Mouse (Mus musculus) gastrocnemius, adult 2 months (tissue): Measurements from ENCODE around the gene Bdh1. TPM values are rescaled to one million over a fixed set of nuclear protein-coding genes. Genes with fewer than 3 reads are reported as not detected.
"Not testable (repeated sequence)": the region's sequence is repeated elsewhere in the genome, so short reads cannot be mapped to it uniquely, and the experiment has no call there.

ENCODE experiments used
- DNase-seq: peaks from one replicate; pipeline ENCODE4 v3.0.0; 2022
- H3K27ac ChIP-seq: fragments of 200-600 bp; 2 replicates; pipeline ENCODE4 v1.8.1; 2022; ENCODE audit warnings: mild to moderate bottlenecking
- H3K4me3 ChIP-seq: fragments of 200-600 bp; 2 replicates; pipeline ENCODE4 v1.8.1; 2022; ENCODE audit warnings: mild to moderate bottlenecking, moderate library complexity
- CTCF ChIP-seq: fragments of 200-600 bp; IDR thresholded peaks from 2 replicates; pipeline ENCODE4 v1.8.1; 2022; ENCODE audit warnings: antibody characterized with exemption, mild to moderate bottlenecking, moderate library complexity
- intact Hi-C: fragments of 180-260 bp; cut with DNase I; formaldehyde crosslinking; loops from one replicate; pipeline ENCODE4 v1.15.1; 2025
- total RNA-seq, 2 experiments: library from RNA; stranded (reverse); gene quantifications; 2 replicates each; pipeline ENCODE4 v1.2.3; 2021

Gene Bdh1
- total RNA-seq, 2 experiments from 2014 or later = 71.4 to 144 TPM

DNA sequence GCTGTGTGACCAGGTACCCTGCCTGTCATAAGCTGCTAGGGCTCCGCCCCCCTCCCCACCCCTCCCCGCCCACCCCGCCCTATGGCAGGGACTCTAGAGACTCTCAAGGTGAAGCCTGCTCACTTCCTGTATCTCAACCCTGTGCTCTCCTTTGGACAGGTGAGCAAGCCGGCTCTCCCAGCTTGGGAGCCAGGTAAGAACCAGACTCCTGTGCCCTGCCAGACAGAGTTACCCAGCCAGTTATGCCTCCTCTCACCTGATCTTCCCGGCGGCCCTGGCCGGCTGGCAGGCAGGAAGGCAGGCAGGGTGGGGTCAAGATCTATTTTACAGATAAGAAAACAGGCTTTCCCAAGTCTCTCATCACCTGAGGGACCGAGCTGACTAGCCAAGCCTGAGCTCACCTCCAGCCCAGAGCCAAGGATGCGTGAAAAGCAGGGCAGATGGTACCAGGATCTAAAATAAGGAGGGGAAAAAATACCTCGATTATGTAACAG is 37.9 kb downstream of the Bdh1 start:
- H3K27ac ChIP-seq = no peak overlapping the region
- TF ChIP-seq CTCF = no peak
- no peak overlapping the region for H3K4me3 ChIP-seq
- intact Hi-C loops = loop anchor here (2.0 kb wide), 1 partner anchor 459 kb away; no protein-coding TSS in a partner anchor
- no peak for DNase-seq

DNA sequence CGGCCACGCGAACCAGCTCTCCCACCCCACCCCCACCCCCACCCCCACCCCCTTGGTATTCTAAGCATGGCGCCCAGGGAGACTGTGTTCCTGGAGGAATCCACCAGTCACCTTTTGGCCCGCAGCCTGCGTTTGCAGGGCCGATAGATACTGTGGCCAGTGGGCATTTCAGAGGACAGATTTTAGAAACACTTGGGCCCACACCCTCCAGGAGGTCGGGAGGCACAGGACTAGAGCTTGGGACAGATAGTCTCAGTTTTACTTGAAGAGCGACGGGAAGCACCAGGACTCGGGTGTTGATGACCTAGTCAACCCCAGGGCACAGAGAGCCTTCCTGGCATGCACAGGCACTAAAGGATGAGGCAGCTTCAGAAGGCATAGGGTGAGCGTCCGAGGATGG is 38.4 kb downstream of the Bdh1 start:
- TF ChIP-seq CTCF = no peak
- Histone ChIP-seq H3K4me3 (no peak overlapping the region), H3K27ac (no peak overlapping the region)
- intact Hi-C loops = no loop called here
- no peak for DNase-seq

DNA sequence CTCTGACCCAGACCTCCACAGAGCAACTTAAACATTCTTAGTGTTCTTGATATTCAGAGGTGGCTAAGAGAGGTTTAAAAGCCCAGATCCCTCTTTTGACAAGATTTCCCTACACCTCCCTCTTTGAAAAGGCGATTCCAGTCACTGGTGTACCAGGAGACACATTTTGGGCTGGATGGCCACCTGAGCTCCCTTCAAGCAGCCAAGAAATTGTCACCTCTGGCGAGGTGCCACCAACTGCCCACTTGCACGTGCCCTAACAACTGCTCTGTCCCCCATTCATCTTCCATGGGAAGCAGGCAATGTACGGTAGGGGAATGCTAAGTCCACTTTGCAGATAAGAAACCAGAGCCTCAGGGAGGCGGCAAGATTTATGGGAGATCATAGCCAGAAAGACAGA is 39.0 kb downstream of the Bdh1 start:
- DNase-seq = no peak
- no peak overlapping the region for H3K27ac ChIP-seq
- TF ChIP-seq CTCF = no peak
- intact Hi-C loops = no loop called here
- no peak overlapping the region for H3K4me3 ChIP-seq

- no peak for DNase-seq
- intact Hi-C loops = no loop called here
- Histone ChIP-seq H3K27ac (no peak overlapping the region), H3K4me3 (no peak overlapping the region)
- TF ChIP-seq CTCF = no peak
These were observed 40.1 kb downstream of the Bdh1 start for GRCm38 (mm10) chr16:31462113-31462687.

- Histone ChIP-seq H3K4me3 (no peak overlapping the region), H3K27ac (no peak overlapping the region)
- no peak for DNase-seq
- TF ChIP-seq CTCF = no peak
- intact Hi-C loops = loop anchor here (5.0 kb wide), 1 partner anchor 257 kb away; no protein-coding TSS in a partner anchor
These were observed 42.9 kb downstream of the Bdh1 start for GRCm38 (mm10) chr16:31464953-31465352.

- peak; percentile 72 for DNase-seq
- TF ChIP-seq CTCF = peak; percentile 80
- intact Hi-C loops = loop anchor here (5.0 kb wide), 1 partner anchor 257 kb away; no protein-coding TSS in a partner anchor
- Histone ChIP-seq H3K4me3 (no peak overlapping the region), H3K27ac (no peak overlapping the region)
These were observed 43.5 kb downstream of the Bdh1 start for GRCm38 (mm10) chr16:31465630-31466029.

GRCm38 (mm10) chr16:31466106-31466505 is 44.0 kb downstream of the Bdh1 start:
- H3K4me3 ChIP-seq = no peak overlapping the region
- no peak overlapping the region for H3K27ac ChIP-seq
- intact Hi-C loops = loop anchor here (5.0 kb wide), 1 partner anchor 256 kb away; no protein-coding TSS in a partner anchor
- TF ChIP-seq CTCF = no peak
- DNase-seq = no peak

DNA sequence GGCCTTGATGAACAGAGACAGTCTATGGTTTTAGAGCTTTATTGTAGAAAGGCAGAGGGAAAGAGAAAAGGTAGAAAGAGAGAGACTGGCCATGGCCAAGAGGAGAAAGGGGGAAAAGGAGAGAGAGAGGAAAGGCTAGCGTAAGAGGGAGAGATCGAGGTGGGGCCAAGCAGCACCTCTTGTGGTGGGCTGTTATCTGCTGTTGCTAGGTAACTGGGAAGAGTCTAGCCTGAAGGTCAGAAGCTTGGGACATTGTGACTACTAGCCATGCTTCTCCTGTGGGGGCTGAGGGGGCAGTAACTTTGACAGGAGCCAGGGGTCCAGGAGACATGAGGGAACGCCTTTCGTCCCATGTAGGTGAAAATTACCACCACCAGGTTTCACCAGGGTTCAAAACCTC is 48.7 kb downstream of the Bdh1 start:
- DNase-seq, H3K27ac ChIP-seq, intact Hi-C loops, H3K4me3 ChIP-seq: not testable (repeated sequence)

GRCm38 (mm10) chr16:31471994-31472393 is 49.9 kb downstream of the Bdh1 start:
- no peak for DNase-seq
- Histone ChIP-seq H3K4me3 (no peak overlapping the region), H3K27ac (no peak overlapping the region)
- intact Hi-C loops = no loop called here
- no peak for TF ChIP-seq CTCF

DNA sequence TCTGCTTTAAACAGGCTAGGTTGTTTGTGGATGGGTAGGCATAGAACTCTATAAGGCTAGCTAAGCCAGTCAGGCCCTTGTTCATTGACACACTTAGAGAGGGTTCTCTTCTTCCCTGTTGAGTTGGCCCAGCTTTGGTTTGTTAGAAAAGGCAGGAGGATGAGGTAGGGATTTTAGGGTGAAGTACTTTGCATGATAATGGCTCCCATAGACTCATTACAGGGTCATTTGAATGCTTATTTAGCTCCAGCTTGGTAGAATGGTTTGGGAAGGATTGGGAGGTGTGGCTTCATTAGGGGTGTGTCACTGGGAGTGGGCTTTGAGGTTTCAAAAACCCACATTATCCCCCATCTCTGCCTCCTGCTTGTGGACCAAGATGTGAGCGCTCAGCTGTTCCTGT is 51.1 kb downstream of the Bdh1 start:
- Histone ChIP-seq H3K27ac (no peak overlapping the region), H3K4me3 (no peak overlapping the region)
- no peak for TF ChIP-seq CTCF
- intact Hi-C loops = no loop called here
- DNase-seq = no peak

DNA sequence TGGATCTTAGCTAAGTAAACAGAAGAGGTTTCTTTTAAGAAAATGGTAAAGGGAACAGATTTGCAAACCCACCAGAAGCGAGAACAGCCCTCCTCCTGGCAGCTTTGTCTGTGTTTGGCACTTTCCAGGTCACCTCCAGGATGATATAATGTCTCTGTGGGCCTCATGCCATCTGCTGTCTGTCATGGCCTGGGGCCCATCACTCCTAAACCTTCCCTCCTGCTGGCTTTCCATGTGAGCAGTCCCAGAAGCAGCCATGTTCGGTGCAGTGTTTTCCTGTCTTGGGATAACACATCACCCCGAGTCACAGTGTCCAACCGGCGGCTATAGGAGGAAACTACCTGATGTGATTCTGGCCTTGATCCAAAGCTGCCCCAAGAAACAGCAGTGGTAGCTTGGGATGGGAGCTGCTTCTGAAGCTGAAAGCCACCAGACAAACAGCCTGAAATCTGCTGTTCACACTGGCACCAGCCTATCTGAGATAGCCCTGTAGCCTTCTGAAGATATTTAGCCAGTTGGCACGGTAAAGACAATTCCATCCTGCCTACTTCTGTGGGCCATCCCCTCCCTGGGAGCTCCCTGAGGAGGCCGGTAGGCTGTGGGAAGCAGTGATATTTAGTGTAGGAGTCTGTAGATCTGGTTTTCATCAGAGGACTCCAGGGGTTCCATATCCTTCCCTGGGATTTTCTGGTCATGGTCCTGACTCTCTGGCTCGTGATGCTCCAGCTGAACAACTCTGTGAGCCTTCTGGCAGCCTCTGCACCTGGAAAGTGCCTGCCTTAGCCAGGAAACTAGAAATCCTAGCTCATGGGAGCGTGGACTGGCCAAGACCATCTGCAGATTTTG is 53.3 kb downstream of the Bdh1 start:
- intact Hi-C loops = no loop called here
- DNase-seq = peak; percentile 64
- H3K27ac ChIP-seq = no peak overlapping the region
- no peak for TF ChIP-seq CTCF
- H3K4me3 ChIP-seq = no peak overlapping the region

DNA sequence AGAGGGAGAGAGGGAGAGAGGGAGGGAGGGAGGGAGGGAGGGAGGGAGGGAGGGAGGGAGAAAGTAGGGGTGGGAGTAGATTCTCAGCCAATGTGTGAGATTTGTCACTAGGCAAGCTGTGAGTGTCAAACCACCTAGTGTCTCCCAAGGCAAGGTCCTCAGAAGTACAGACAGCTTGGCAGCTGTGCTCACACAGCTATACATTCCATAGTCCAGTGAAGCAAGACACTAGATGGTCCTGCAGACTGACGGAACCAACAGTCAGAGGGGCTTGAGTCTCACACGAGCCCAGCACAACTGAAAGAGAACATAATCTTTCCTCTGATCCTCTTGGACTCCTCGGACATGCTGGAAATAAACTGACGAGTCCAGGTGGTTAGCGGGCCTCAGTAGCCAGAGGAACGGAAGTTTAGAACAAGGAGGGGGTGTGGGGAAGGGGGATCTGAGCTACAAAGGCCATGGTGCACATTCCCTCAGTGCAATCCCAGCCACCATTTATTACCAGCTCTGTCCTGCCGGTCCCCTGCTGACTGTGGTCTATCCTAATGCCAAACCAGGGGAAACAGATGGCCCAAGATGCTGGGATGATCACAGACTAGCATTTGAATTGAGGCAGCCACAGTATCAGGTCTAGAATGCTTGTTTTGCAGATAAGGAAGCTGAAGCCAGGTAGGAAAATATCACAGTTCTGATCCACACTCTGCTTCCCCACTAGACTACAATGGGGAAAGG is 55.0 kb downstream of the Bdh1 start:
- no peak for TF ChIP-seq CTCF
- intact Hi-C loops = no loop called here

DNA sequence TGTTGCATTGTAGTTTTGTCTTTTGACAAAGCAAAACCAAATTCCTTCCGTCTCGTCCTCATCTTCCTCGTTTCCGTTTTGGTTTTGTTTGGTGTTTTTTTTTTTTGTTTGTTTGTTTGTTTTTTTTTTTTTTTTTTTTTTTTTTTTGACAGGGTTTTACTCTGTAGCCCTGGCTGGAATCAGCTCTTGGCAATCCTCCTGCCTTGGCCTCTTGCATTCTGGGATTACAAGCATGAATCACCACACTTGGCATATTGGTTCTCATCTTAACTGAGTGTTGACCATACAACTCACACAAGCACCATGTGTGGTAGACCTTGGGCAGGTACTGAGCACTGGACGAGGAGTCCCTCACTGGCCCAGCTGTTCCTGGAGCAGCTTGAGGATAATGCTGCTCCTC is 63.3 kb downstream of the Bdh1 start:
- no peak for TF ChIP-seq CTCF
- DNase-seq = no peak
- Histone ChIP-seq H3K27ac (no peak overlapping the region), H3K4me3 (no peak overlapping the region)
- intact Hi-C loops = no loop called here

More for the DNA sequence above, 55.0 kb downstream of the Bdh1 start:
- no peak for DNase-seq
- H3K4me3 ChIP-seq = no peak overlapping the region
- no peak overlapping the region for H3K27ac ChIP-seq
